Mouse (Mus musculus) urinary bladder, postnatal 36 days (tissue): ENCODE data around the gene Pecr.

Experiments used
- DNase-seq, 2 experiments: peaks; one replicate each; pipeline ENCODE4 v3.0.0; 2022; ENCODE audit warnings: low spot score in 2 of 2, mixed read lengths in 1 of 2

Gene Pecr

GRCm38 (mm10) chr1:72283992-72284485 lies at the start of gene Pecr, which contains the start of gene Tmem169:
TSS of gene Pecr (minus strand) at chr1:72284314.
TSS of gene Tmem169 (plus strand) at chr1:72284369.
- peak; percentile 94 to 95 for DNase-seq

DNA sequence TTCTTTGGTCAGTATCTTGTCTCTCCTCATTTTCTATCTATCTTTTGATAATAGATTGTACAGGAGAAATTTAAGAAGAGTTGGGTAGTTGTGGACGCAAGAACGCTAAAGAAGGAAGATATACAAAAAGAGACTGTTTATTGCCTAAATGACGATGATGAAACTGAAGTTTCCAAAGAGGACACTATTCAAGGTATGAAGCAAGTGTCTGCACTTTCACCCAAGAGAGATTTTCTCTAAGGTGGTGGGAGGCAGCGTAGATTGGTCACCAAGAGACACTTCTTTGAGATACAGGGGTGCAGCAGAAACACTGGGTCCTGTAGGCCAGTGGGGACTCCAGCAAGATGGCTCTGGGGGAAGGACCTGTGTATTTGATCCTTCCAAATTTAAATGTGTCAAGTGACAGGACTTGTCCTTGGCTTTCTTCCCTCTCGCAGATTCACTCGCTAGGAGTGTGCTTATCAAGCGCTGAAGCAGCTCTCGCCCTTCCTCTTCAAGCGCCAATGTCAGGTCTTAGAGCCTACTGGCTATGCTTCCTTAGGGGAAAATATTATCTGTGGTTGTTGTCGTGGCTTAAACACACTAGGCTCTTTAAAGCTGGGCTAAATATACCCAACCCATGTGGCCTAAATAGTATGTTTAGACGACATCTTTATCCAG lies 42.2 kb upstream of the Pecr start:
- no peak for DNase-seq

DNA sequence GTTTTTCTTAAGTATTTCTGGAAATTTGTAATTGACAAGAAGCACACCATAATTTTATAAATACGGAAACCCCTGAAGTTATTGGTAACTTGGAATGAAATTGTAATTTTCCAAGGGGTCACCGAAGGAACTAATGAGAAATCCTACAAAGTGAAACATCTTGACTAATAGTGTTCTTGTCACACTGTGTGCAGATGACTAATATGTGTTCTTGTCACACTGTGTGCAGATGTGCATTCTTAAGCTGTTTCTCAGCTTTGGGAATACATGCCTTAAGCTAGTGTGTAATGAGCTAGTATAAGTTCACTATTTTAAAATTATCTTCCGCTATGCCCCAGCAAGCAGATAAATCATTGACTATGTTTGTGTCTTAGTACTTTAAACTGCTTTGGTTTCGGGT lies 39.1 kb upstream of the Pecr start:
- DNase-seq: no peak

DNA sequence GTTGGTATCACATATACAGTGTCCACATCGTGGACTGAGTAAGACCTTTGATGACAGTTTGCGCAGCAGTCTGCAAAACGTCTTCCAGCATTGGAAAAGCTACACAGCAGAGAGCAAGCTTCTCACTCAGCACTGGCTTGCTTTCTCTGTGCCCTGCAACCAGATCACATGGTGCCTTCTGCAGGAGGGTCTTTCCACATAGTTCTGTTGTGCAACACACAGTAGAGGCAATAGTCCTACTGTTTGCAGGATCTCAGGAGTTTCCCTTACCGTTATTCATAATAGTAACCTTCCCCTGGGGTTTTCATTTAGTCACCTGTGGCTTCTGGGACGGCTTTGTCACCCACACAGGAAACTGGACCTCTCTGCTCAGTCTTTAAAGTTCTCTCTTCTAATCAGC lies 36.6 kb upstream of the Pecr start:
- DNase-seq: no peak

DNA sequence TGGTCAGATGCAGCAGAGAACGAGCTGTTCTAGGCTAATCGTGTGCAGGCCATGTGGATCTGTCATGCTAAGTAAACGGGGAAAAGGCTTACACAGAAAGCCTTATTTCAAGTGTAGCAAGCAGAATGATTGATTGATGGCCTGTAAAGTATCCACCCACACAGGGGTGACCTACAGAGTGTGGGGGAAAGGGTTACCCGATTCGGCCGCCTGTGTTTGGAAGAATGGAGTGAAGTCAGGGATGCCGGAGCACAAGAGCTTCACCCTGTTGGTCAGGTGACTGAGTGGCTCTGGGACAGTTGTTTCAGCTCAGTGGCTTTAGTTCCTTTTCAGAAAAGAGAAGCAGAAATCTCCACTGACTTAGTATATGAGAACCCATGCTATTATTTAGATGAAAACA lies 32.8 kb upstream of the Pecr start:
- DNase-seq: no peak

GRCm38 (mm10) chr1:72316409-72316808 lies 32.3 kb upstream of the Pecr start:
- DNase-seq: no peak

- no peak for DNase-seq
Measured at GRCm38 (mm10) chr1:72315447-72315846, 31.3 kb upstream of the Pecr start.

GRCm38 (mm10) chr1:72313399-72314039 lies 29.4 kb upstream of the Pecr start:
- DNase-seq: no peak

GRCm38 (mm10) chr1:72312701-72313398 lies 28.7 kb upstream of the Pecr start:
- DNase-seq: no peak

DNA sequence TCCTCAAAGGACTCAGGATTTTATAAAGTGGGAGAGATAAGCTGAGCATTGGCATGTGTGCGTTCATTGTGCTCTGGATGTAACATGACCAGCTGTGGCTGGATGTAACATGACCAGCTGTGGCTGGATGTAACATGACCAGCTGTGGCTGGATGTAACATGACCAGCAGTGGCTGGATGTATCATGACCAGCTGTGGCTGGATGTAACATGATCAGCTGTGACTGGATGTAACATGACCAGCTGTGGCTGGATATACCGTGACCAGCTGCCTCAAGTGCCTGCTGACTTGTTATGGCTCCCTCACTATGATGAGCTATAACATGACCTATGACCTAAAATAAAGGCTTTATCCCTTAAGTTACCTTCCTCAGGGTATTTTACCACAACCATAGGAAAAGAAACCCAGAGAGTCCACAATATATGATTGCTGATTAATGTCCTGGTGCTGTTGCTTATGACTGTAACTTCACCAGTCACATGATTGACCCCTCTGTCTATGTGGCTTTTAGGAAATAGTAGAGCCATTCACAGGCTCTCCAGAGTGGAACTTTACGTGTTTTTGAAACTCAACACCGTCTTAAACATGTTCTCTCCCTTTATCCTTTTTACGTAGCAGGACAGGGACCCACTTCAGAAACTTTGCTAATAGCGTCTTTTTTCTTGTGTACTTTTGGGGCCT lies 25.8 kb upstream of the Pecr start:
- DNase-seq: no peak

DNA sequence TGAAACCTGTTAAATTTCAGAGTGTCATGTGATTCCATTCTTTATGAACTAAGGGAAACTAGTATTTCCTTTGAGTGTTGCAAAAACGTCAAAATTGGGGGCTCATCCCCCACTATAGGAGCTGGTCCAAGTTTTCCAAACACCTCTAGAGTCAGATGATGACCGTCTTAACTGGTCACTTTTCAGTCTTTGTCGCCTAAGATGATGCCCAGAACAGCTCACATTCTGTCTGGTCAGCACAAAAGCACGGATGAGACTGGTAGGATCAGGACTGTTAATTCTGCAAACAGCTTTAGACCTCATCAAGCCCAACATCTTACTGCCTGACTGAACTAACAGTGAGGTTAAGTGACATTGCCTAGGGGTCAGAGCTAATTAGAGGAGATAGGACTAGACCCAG lies 24.8 kb upstream of the Pecr start:
- no peak for DNase-seq

- DNase-seq: peak; percentile 84 to 92
Measured at GRCm38 (mm10) chr1:72307317-72307798, 23.2 kb upstream of the Pecr start, which contains the start of gene Xrcc5. TSS of gene Xrcc5 (plus strand) at chr1:72307421.

DNA sequence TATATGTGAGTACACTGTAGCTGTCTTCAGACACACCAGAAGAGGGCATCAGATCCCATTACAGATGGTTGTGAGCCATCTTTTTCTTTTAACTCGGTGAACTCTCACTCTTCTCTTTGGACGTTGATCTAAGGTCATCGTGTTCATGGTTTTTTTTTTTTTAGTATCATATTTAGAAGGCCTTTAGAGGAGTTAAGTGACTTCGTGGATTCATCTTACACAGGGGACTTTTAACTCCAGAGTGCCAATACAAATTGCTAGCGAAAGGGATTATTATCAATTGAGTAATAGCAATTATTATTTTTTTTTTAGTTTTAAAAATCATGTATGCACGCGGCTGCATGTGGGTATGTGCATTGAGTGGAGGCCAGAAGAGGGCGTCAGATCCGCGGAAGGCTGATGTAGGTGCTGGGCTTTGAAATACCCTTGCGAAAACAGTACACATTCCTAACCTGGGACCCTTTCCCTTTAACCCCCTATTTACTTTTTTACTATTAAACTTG lies 22.6 kb upstream of the Pecr start:
- peak; percentile 23 to 30 for DNase-seq

GRCm38 (mm10) chr1:72306241-72306640 lies 22.1 kb upstream of the Pecr start:
- DNase-seq: no peak

DNA sequence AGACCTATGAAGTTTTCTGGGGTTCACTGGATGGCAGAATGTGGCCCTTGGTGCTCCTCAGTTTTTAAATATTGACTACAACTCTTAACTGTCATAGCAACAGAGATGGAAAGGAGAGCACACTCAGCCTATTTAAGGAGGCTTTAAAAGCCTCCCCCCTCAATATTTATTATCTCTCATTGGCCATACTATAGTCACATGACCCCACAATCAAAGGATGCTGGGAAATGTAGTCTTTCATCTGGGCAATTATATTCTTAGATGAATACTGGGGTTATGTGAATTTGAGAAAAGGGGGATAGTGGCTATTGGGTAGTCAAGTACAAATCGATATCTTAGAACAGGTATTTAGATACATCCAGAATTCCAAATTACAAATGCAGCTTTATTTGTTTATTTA lies 17.7 kb upstream of the Pecr start:
- DNase-seq: no peak

GRCm38 (mm10) chr1:72295746-72296145 lies 11.6 kb upstream of the Pecr start:
- DNase-seq: no peak

DNA sequence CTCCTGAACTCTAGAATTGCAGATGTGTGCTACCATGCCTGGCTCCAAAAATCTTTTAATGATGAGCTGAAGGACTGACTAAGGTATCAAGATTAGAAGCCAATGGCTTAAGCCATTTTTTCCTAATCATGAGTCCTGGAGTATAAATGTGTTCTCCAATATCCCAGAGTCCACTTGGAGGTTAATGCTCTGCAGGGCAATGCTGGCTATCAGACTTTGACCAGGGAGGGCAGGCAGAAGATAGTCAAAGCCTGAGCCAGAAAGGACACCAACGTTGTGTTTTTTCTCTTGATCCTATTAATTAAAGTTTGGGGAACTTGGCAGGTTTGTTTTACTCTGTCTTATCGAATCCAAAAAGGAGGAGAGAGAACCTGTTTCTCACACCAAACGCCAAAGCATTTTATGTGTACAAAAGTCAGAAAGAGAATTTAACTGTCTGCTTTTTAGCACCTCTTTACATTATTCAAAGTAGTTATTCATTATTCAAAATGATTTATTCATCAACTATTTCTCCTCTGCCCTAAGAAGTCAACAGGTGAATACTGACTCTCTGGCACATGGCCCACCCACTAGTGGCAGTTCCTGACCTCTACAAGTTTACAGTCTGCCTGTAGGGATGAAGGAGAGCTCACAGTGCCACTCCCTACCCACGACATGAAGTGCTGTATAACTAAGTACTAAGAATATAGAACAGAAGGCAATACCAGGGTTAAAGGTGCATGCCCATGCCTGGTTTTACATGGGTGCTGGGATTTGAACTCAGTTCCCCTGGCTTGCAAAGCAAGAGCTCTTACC lies 10.0 kb upstream of the Pecr start:
- no peak for DNase-seq

- DNase-seq: no peak
Measured at GRCm38 (mm10) chr1:72291925-72292324, 7.8 kb upstream of the Pecr start.

DNA sequence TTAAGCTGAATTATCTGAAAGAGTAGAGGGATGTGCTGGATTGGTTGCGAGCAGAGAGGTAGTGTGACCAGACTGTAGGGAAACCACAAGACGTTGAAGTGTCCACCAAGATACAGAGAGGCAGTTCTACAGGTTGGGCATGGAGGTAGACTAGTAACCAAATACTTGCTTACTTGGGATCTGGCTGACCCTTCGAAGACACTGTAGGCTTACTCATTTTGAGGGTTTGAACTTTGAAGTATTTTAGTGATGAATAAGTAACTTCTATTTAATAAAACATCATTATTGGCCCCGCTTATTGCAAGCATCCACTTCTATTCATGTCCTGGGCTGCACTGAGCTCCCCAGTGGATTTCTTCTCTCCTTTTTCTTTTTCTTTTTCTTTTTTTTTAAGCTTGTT lies 7.3 kb upstream of the Pecr start:
- DNase-seq: no peak

DNA sequence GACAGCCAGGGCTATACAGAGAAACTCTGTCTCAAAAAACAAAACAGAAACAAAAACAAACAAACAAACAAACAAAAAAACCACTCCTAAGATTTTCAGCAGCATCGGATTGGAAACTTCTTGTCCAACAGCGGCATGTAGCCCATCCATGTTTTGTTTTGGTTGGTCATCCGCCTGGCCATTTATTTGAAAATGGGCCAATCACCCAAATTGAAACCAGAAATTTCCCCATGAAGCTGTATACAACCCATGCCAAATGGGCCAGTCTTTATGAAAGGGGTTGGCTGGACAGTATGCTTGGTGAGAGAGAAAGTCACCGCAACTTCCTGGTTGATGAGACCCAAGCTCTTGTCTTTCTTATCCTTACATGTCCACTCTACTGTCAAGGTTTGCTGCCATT lies 6.8 kb upstream of the Pecr start:
- no peak for DNase-seq
